Mouse (Mus musculus): Measurements from ENCODE around the gene Ly9. TPM values are rescaled to one million over a fixed set of nuclear protein-coding genes. Genes with fewer than 3 reads are reported as not detected.

Gene Ly9
- polyA plus RNA-seq, 1 experiment from 2014 or later: not detected

DNA sequence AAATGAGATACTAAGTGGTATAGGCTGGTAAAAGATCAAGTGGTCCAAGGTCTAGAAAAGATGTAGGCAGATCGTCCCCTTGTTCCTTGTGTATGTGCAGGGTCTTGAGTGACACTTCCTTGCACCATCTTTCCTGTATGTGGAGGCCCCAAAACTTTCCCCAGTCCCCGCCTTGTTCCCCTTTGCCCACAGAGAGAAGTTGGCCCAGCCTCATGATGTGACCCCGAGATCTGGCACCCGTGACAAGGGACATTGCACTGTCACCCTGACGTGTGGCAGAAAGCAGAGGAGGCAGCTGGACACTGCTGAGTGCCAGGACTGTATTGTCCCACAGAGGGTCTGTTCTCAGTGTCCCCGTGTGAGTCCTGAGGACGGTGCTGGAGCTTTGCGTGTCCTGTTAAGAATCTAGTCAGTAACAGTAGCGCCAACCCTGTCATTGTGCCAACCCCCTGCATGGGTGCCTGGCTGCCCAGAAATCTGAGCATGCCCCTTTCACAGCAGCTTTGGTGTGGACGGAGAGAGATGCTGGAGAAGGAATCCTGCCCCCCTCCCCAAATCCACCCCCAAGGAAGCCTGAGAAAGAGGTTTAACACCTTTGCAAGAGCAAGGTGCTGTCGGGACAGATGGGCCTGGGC, 9.8 kb upstream of the Ly9 start:
- ATAC-seq (no peak), DNase-seq (ENCODE audit: low spot score) (no peak)
- H3K9me3 ChIP-seq (replicated peaks; ENCODE audit: control insufficient read depth, low read length): no peaks in the 10 kb centered on the region
- WGBS: 80% methylated on average over 11 of the region's 11 CpGs
- no peak overlapping the region for H3K4me2 ChIP-seq (ENCODE audit: low read length)
- H3K27ac ChIP-seq (ENCODE audit: low read depth, low read length): no peak overlapping the region
- no peak overlapping the region for H3K4me3 ChIP-seq (ENCODE audit: low read depth, low read length)
- no peaks in the 10 kb centered on the region for H3K36me3 ChIP-seq (ENCODE audit: control insufficient read depth, insufficient read depth, low read length)
- no peak overlapping the region for H3K9ac ChIP-seq (ENCODE audit: low read length)
- no peaks in the 10 kb centered on the region for H3K27me3 ChIP-seq (replicated peaks; ENCODE audit: control insufficient read depth, insufficient read depth, low read length)
- H3K4me1 ChIP-seq (ENCODE audit: control insufficient read depth, insufficient read depth, low read length): no peaks in the 10 kb centered on the region

DNA sequence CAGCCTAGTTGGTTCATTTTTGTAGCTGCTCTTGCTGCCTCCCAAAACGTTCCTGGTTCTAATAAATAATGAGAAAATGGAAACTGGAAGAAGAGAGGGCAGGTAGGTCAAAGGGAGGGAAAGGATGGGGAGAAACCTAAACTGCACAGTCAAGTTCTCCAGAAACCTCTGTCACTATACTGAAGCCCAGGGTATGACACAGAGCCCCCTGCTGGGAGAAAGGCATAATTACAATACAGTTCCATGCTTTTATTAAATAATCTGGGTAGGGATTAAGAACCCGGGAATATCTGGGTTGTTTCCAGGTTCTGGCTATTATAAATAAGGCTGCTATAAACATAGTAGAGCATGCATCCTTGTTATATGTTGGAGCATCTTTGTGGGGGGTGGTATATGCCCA, 6.8 kb upstream of the Ly9 start:
- Histone ChIP-seq H3K9me3 (replicated peaks; ENCODE audit: control insufficient read depth, low read length) (no peaks in the 10 kb centered on the region), H3K36me3 (ENCODE audit: control insufficient read depth, insufficient read depth, low read length) (no peaks in the 10 kb centered on the region), H3K4me2 (ENCODE audit: low read length) (no peak overlapping the region), H3K4me1 (ENCODE audit: control insufficient read depth, insufficient read depth, low read length) (no peaks in the 10 kb centered on the region), H3K27ac (ENCODE audit: low read depth, low read length) (no peak overlapping the region), H3K4me3 (ENCODE audit: low read depth, low read length) (no peak overlapping the region), H3K9ac (ENCODE audit: low read length) (no peak overlapping the region), H3K27me3 (replicated peaks; ENCODE audit: control insufficient read depth, insufficient read depth, low read length) (no peaks in the 10 kb centered on the region)
- ATAC-seq (no peak), DNase-seq (ENCODE audit: low spot score) (peak; percentile 20)
- WGBS: 36% methylated on average over 2 of the region's 2 CpGs

DNA sequence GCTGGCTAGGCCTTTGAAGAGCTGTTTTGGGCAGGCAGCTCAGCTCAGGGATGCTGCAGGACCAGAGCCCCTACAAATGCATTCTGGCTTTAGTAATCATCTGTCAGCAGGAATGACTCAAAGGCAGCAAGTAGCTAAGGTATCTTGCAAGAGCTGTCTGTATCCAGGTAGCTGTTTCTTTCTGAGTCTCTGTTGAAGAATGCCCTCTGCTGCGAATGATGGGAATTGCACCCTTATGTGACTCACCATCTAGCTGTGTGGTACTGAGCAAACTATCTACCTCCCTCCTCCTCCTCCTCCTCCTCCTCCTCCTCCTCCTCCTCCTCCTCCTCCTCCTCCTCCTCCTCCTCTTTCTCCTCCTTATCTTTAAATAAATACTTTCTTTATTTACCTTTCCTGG, 3.6 kb upstream of the Ly9 start:
- H3K9ac ChIP-seq (ENCODE audit: low read length): no peak overlapping the region
- WGBS: 30% methylated on average over 1 of the region's 1 CpGs
- no peaks in the 10 kb centered on the region for H3K4me1 ChIP-seq (ENCODE audit: control insufficient read depth, insufficient read depth, low read length)
- no peaks in the 10 kb centered on the region for H3K36me3 ChIP-seq (ENCODE audit: control insufficient read depth, insufficient read depth, low read length)
- no peaks in the 10 kb centered on the region for H3K27me3 ChIP-seq (replicated peaks; ENCODE audit: control insufficient read depth, insufficient read depth, low read length)
- DNase-seq (ENCODE audit: low spot score) (peak; percentile 10), ATAC-seq (no peak)
- no peak overlapping the region for H3K4me2 ChIP-seq (ENCODE audit: low read length)
- no peak overlapping the region for H3K27ac ChIP-seq (ENCODE audit: low read depth, low read length)
- no peaks in the 10 kb centered on the region for H3K9me3 ChIP-seq (replicated peaks; ENCODE audit: control insufficient read depth, low read length)
- no peak overlapping the region for H3K4me3 ChIP-seq (ENCODE audit: low read depth, low read length)

DNA sequence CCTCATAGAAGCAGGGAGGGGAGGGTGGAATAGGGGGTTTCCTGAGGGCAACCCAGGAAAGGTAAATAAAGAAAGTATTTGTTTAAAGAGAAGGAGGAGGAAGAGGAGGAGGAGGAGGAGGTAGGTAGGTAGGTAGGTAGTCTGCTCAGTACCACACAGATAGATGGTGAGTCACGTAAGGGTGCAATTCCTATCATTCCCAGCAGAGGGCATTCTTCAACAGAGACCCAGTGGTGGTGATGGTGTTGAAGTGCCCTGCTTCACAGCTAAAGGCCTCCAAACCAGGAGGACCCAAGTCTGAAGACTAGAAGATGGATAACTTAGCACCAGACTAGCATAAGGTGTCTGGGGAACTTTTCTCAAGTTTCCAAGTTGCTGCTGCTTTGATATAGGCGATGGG, 2.8 kb upstream of the Ly9 start:
- Histone ChIP-seq H3K27me3 (replicated peaks; ENCODE audit: control insufficient read depth, insufficient read depth, low read length) (no peaks in the 10 kb centered on the region), H3K4me3 (ENCODE audit: low read depth, low read length) (no peak overlapping the region), H3K9me3 (replicated peaks; ENCODE audit: control insufficient read depth, low read length) (no peaks in the 10 kb centered on the region), H3K27ac (ENCODE audit: low read depth, low read length) (no peak overlapping the region), H3K36me3 (ENCODE audit: control insufficient read depth, insufficient read depth, low read length) (no peaks in the 10 kb centered on the region), H3K4me1 (ENCODE audit: control insufficient read depth, insufficient read depth, low read length) (no peaks in the 10 kb centered on the region), H3K4me2 (ENCODE audit: low read length) (no peak overlapping the region), H3K9ac (ENCODE audit: low read length) (no peak overlapping the region)
- DNase-seq (ENCODE audit: low spot score): no peak
- no peak for ATAC-seq
- 84% methylated on average over 2 of the region's 2 CpGs for WGBS

DNA sequence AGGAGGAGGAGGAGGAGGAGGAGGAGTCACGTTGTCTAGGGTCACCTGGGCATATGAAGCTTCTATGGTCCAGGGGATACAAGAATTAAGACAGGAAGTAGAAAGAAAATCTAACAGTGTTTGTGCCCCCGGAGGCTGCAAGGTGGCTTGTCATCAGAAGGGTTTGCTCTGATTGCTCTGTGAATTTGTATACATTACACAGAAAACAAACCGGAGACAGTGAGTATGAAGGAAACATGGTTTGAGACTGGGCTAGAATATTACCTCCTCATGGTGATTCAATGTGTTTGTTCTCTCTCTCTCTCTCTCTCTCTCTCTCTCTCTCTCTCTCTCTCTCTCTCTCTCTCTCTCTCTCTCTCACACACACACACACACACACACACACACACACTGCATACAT, 554 bp downstream of the Ly9 start:
- no peaks in the 10 kb centered on the region for H3K27me3 ChIP-seq (replicated peaks; ENCODE audit: control insufficient read depth, insufficient read depth, low read length)
- 76% methylated on average over 3 of the region's 3 CpGs for whole genome bisulfite sequencing
- H3K9ac ChIP-seq (ENCODE audit: low read length): no peak overlapping the region
- H3K36me3 ChIP-seq (ENCODE audit: control insufficient read depth, insufficient read depth, low read length): no peaks in the 10 kb centered on the region
- ATAC-seq (no peak), DNase-seq (ENCODE audit: low spot score) (no peak)
- H3K4me3 ChIP-seq (ENCODE audit: low read depth, low read length): no peak overlapping the region
- H3K4me2 ChIP-seq (ENCODE audit: low read length): no peak overlapping the region
- no peak overlapping the region for H3K27ac ChIP-seq (ENCODE audit: low read depth, low read length)
- H3K9me3 ChIP-seq (replicated peaks; ENCODE audit: control insufficient read depth, low read length): no peaks in the 10 kb centered on the region
- H3K4me1 ChIP-seq (ENCODE audit: control insufficient read depth, insufficient read depth, low read length): no peaks in the 10 kb centered on the region

DNA sequence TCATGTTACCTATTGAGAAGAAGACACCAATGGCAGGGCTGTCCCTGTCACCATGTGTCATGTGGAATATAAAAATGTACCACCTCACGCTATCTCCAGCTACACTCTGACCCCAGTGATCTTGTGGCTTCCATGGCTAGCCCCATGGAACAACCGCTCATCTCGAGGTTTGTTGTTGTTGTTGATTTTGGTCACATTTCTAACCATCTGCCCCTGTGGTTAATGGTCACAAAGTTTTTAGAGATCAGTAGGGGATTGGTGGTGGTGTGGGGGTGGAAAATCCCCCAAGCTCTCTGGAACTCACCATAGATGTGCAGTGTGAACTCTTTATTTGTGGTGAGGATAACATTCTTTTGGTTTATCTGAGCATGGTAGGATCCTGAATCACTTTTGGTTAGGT, 2.5 kb downstream of the Ly9 start:
- Histone ChIP-seq H3K9ac (ENCODE audit: low read length) (no peak overlapping the region), H3K4me2 (ENCODE audit: low read length) (no peak overlapping the region), H3K4me1 (ENCODE audit: control insufficient read depth, insufficient read depth, low read length) (no peaks in the 10 kb centered on the region), H3K36me3 (ENCODE audit: control insufficient read depth, insufficient read depth, low read length) (no peaks in the 10 kb centered on the region), H3K9me3 (replicated peaks; ENCODE audit: control insufficient read depth, low read length) (no peaks in the 10 kb centered on the region), H3K27ac (ENCODE audit: low read depth, low read length) (no peak overlapping the region), H3K27me3 (replicated peaks; ENCODE audit: control insufficient read depth, insufficient read depth, low read length) (no peaks in the 10 kb centered on the region), H3K4me3 (ENCODE audit: low read depth, low read length) (no peak overlapping the region)
- WGBS: 85% methylated on average over 3 of the region's 3 CpGs
- DNase-seq (ENCODE audit: low spot score) (no peak), ATAC-seq (no peak)

DNA sequence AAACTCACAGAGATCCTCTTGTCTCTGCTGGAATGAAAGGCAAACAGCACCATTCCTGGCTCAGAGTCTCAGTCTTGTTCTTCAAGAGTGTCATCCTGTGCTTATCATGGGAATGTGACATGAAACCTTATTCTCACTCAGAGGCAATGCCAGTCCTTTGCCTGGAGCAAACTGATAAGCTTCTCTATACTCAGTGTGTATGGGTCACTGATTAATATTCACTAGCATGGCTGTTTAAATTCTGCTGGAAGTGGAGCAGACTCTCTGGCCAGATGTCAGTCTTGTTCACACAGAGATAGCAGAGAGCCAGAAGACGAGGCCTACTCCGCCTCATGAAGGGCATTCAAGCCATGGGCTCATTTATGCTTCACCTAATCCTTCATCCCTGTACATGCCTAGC, 22.6 kb downstream of the Ly9 start:
- 93% methylated on average over 2 of the region's 2 CpGs for WGBS

DNA sequence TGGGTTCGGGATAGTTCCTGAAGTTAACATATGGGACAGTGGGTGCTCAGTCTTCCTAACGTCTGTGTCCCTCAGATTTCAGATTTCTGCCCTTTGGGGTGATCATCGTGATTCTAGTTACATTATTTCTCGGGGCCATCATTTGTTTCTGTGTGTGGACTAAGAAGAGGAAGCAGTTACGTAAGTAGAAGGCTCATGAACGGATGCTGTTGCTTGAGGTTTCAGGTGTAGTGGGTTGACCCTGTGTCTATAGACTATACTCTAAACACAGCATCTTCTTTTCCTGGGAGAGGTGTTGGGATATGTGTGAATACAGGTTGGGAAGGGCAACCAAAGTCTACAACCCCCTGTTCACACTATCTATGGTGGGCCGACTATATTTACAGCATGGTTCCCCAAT, 30.0 kb downstream of the Ly9 start:
- no peaks in the 10 kb centered on the region for H3K36me3 ChIP-seq (ENCODE audit: control insufficient read depth, insufficient read depth, low read length)
- no peak for DNase-seq (ENCODE audit: low spot score)
- H3K9ac ChIP-seq (ENCODE audit: low read length): no peak overlapping the region
- no peak overlapping the region for H3K4me2 ChIP-seq (ENCODE audit: low read length)
- no peaks in the 10 kb centered on the region for H3K9me3 ChIP-seq (replicated peaks; ENCODE audit: control insufficient read depth, low read length)
- ATAC-seq: no peak
- H3K4me1 ChIP-seq (ENCODE audit: control insufficient read depth, insufficient read depth, low read length): no peaks in the 10 kb centered on the region
- H3K27me3 ChIP-seq (replicated peaks; ENCODE audit: control insufficient read depth, insufficient read depth, low read length): no peaks in the 10 kb centered on the region
- no peak overlapping the region for H3K4me3 ChIP-seq (ENCODE audit: low read depth, low read length)
- no peak overlapping the region for H3K27ac ChIP-seq (ENCODE audit: low read depth, low read length)
- 86% methylated on average over 7 of the region's 7 CpGs for WGBS

More for the DNA sequence above, 22.6 kb downstream of the Ly9 start:
- Histone ChIP-seq H3K9me3 (replicated peaks; ENCODE audit: control insufficient read depth, low read length) (no peaks in the 10 kb centered on the region), H3K4me2 (ENCODE audit: low read length) (no peak overlapping the region), H3K9ac (ENCODE audit: low read length) (no peak overlapping the region), H3K27ac (ENCODE audit: low read depth, low read length) (no peak overlapping the region), H3K4me3 (ENCODE audit: low read depth, low read length) (no peak overlapping the region), H3K4me1 (ENCODE audit: control insufficient read depth, insufficient read depth, low read length) (no peaks in the 10 kb centered on the region), H3K27me3 (replicated peaks; ENCODE audit: control insufficient read depth, insufficient read depth, low read length) (no peaks in the 10 kb centered on the region), H3K36me3 (ENCODE audit: control insufficient read depth, insufficient read depth, low read length) (no peaks in the 10 kb centered on the region)
- no peak for DNase-seq (ENCODE audit: low spot score)
- no peak for ATAC-seq

DNA sequence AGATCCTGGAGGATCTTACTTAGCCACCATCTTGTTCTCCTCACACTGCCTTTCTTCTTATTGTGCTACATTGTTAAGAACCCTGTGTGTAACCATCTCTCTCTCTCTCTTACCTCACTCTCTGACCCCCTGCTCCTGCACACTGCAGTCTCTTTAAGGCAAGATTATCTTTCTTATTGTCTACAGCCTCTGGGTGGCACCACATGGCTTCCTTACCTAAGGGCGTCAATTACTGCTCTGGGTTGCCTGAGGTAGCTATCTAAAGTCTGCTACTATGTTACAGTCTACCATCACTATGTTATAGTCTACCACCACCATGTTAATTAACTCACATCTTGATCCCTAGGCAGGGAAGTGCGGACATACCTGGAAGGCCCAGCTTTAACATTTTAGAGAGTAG, 38.8 kb downstream of the Ly9 start:
- no peaks in the 10 kb centered on the region for H3K36me3 ChIP-seq (ENCODE audit: control insufficient read depth, insufficient read depth, low read length)
- WGBS: 53% methylated on average over 2 of the region's 2 CpGs
- H3K9me3 ChIP-seq (replicated peaks; ENCODE audit: control insufficient read depth, low read length): no peaks in the 10 kb centered on the region
- no peak overlapping the region for H3K9ac ChIP-seq (ENCODE audit: low read length)
- no peak overlapping the region for H3K4me2 ChIP-seq (ENCODE audit: low read length)
- no peak overlapping the region for H3K27ac ChIP-seq (ENCODE audit: low read depth, low read length)
- DNase-seq (ENCODE audit: low spot score): no peak
- no peak overlapping the region for H3K4me3 ChIP-seq (ENCODE audit: low read depth, low read length)
- H3K4me1 ChIP-seq (ENCODE audit: control insufficient read depth, insufficient read depth, low read length): no peaks in the 10 kb centered on the region
- H3K27me3 ChIP-seq (replicated peaks; ENCODE audit: control insufficient read depth, insufficient read depth, low read length): no peaks in the 10 kb centered on the region
- ATAC-seq: no peak
